In genomic region chr6:87597116-87597833, GRCm38 (mm10) we compare ENCODE assay signal across 9 mouse cellular contexts. TPM values are rescaled to one million over a fixed set of nuclear protein-coding genes. Genes with fewer than 3 reads are reported as not detected.
DNase-seq lines count a peak whose midpoint lies in the region; ATAC-seq and TF ChIP-seq lines count a peak whose summit lies in the region.
"Had no signal": no experiment of that assay in that cellular context is flagged by ENCODE, and none has a peak within 500 bp of the region (broad histone marks: within the 10 kb centered on the region; RNA-seq: fewer than 3 reads in every experiment).

No protein-coding gene starts in this region.

- peak overlapping the region; percentile 21 for H3K4me2 ChIP-seq in kidney, postnatal 0 days (ENCODE audit: low read length)

- peak; percentile 82 for ATAC-seq in kidney, postnatal 0 days (replicated peaks; ENCODE audit: low FRiP score, low read depth)

- H3K9me3 ChIP-seq in kidney, postnatal 0 days (replicated peaks; ENCODE audit: low read length), result no peaks in the 10 kb centered on the region

- H3K36me3 ChIP-seq in kidney, postnatal 0 days (ENCODE audit: insufficient read depth, low read length), result no peaks in the 10 kb centered on the region
- no peaks in the 10 kb centered on the region for H3K36me3 ChIP-seq in splenic B cell, adult 2 months (ENCODE audit: control insufficient read depth, insufficient read depth, low read length, poor library complexity, severe bottlenecking)

- no peak overlapping the region for H3K4me3 ChIP-seq in kidney, postnatal 0 days (replicated peaks; ENCODE audit: low read depth, low read length)
- H3K4me3 ChIP-seq: layer of hippocampus, adult 2 months had no signal

- DNase-seq in cerebellum, postnatal 10 days, result peak; percentile 81 to 88
- DNase-seq in cerebellum, postnatal 36 days, result no peak
- DNase-seq in thymus, postnatal 14 days, result peak; percentile 9
- DNase-seq in thymus, postnatal 4 days, result no peak
- peak; percentile 49 for DNase-seq in kidney, postnatal 0 days (ENCODE audit: low spot score)
- peak; percentile 22 for DNase-seq in splenic B cell, adult 2 months (ENCODE audit: low read depth, low spot score)
- DNase-seq in cerebellum, adult 11 months, result no peak
- DNase-seq in heart, postnatal 25 days (ENCODE audit: low spot score), result no peak

- WGBS in kidney, postnatal 0 days, result 51% methylated on average over 10 of the region's 10 CpGs

- TF ChIP-seq CTCF in kidney, postnatal 0 days (IDR thresholded peaks at IDR 0.05; ENCODE audit: low read depth), result no peak

- no peaks in the 10 kb centered on the region for H3K27me3 ChIP-seq in kidney, postnatal 0 days (ENCODE audit: insufficient read depth, low read length)
- no peaks in the 10 kb centered on the region for H3K27me3 ChIP-seq in splenic B cell, adult 2 months (ENCODE audit: control insufficient read depth, insufficient read depth, low read length, poor library complexity, severe bottlenecking)

- H3K9ac ChIP-seq in kidney, postnatal 0 days (ENCODE audit: low read depth, low read length), result no peak overlapping the region

- H3K27ac ChIP-seq in kidney, postnatal 0 days, result peak overlapping the region; percentile 5; the same call in 1 of the 2 replicates
- H3K27ac ChIP-seq: layer of hippocampus, adult 2 months had no signal

- intact Hi-C loops in heart, postnatal 25 days (cut with DNase I), result no loop called here

- no peaks in the 10 kb centered on the region; the same call in 1 of the 2 replicates for H3K4me1 ChIP-seq in kidney, postnatal 0 days (replicated peaks; ENCODE audit: insufficient read depth, low read length)

RNA-seq across cellular contexts. Expression of gene Prokr1, which starts 6.7 kb away (rescaled TPM):
- 2.5 TPM in 2 replicates for polyA plus RNA-seq in kidney, postnatal 0 days (2015; fragmentation: Nextera tagmentation; extraction: Ambion mirVana)
- total RNA-seq in heart, postnatal 25 days (2021), result under 1 TPM; 0.73 to 0.84 TPM

Comparison
In these comparisons a context has a peak if more than half of its experiments do, and no peak if none do; other contexts are left out.
1. DNase-seq: peak in cerebellum, postnatal 10 days (2 of 2), thymus, postnatal 14 days (single experiment), kidney, postnatal 0 days (single experiment) and splenic B cell, adult 2 months (single experiment); none in cerebellum, postnatal 36 days (0 of 2), thymus, postnatal 4 days (single experiment), cerebellum, adult 11 months (single experiment) and heart, postnatal 25 days (single experiment).